Comparison of ENCODE assay signal across 8 mouse cellular contexts in genomic region chr2:69826380-69826779, GRCm38 (mm10). TPM values are rescaled to one million over a fixed set of nuclear protein-coding genes. Genes with fewer than 3 reads are reported as not detected.
DNase-seq lines count a peak whose midpoint lies in the region; TF ChIP-seq lines count a peak whose summit lies in the region.

No protein-coding gene starts in this region.

- no peak for TF ChIP-seq CTCF in brain, embryonic 14.5 days (IDR thresholded peaks at IDR 0.05; ENCODE audit: borderline replicate concordance, extremely low read depth, insufficient read depth, insufficient read length)

- peak; percentile 26 to 34 for DNase-seq in heart, adult 9 months (ENCODE audit: low spot score in 2 of 2)
- no peak for DNase-seq in heart, postnatal 36 days
- DNase-seq in brain, embryonic 14.5 days (ENCODE audit: low read depth) = peak; percentile 55
- peak; percentile 25 for DNase-seq in embryo, embryonic 11 days
- DNase-seq in kidney, postnatal 14 days = peak; percentile 44
- no peak for DNase-seq in spleen, postnatal 14 days (ENCODE audit: low spot score in 2 of 2)
- no peak for DNase-seq in gastrocnemius, postnatal 36 days
- DNase-seq in urinary bladder, postnatal 36 days (ENCODE audit: low spot score in 2 of 2) = no peak

- TF ChIP-seq POLR2A in brain, embryonic 14.5 days (IDR thresholded peaks at IDR 0.05; ENCODE audit: borderline replicate concordance, extremely low read depth, insufficient read depth, insufficient read length, poor library complexity, severe bottlenecking) = no peak

- intact Hi-C loops in heart, postnatal 36 days (cut with DNase I) = no loop called here
- intact Hi-C loops in gastrocnemius, postnatal 36 days (cut with DNase I) = no loop called here

RNA-seq across cellular contexts. Expression of gene Klhl23, which starts 4.6 kb away (rescaled TPM):
- 10 to 100 TPM; 36.4 to 38.9 TPM for total RNA-seq in heart, postnatal 36 days (2021)
- 39.4 and 56.3 TPM in 2 replicates for polyA plus RNA-seq in brain, embryonic 14.5 days (2012; rRNA removed)
- 10 to 100 TPM; 15.0 to 18.2 TPM for total RNA-seq in gastrocnemius, postnatal 36 days (2021)

RNA-seq across cellular contexts. Expression of gene Ssb, which starts 35.0 kb away (rescaled TPM):
- total RNA-seq in heart, postnatal 36 days (2021) = 10 to 100 TPM; 61.7 to 68.2 TPM
- polyA plus RNA-seq in brain, embryonic 14.5 days (2012; rRNA removed) = 119 and 122 TPM in 2 replicates
- total RNA-seq in gastrocnemius, postnatal 36 days (2021) = 10 to 100 TPM; 44.2 to 61.3 TPM

RNA-seq across cellular contexts. Expression of gene Phospho2, which starts 37.0 kb away (rescaled TPM):
- 10 to 100 TPM; 22.7 to 24.1 TPM for total RNA-seq in heart, postnatal 36 days (2021)
- polyA plus RNA-seq in brain, embryonic 14.5 days (2012; rRNA removed) = 46.7 and 51.7 TPM in 2 replicates
- 10 to 100 TPM; 16.6 to 17.0 TPM for total RNA-seq in gastrocnemius, postnatal 36 days (2021)

RNA-seq across cellular contexts. Expression of gene Ccdc173, which starts 37.0 kb away (rescaled TPM):
- total RNA-seq in heart, postnatal 36 days (2021) = under 1 TPM; 0.36 to 0.65 TPM
- polyA plus RNA-seq in brain, embryonic 14.5 days (2012; rRNA removed) = 2.1 and 3.5 TPM in 2 replicates
- under 1 TPM; 0.33 to 0.44 TPM for total RNA-seq in gastrocnemius, postnatal 36 days (2021)

RNA-seq across cellular contexts. Expression of gene Mettl5, which starts 59.0 kb away (rescaled TPM):
- 10 to 100 TPM; 20.8 to 25.3 TPM for total RNA-seq in heart, postnatal 36 days (2021)
- 8.9 and 9.4 TPM in 2 replicates for polyA plus RNA-seq in brain, embryonic 14.5 days (2012; rRNA removed)
- total RNA-seq in gastrocnemius, postnatal 36 days (2021) = 10 to 100 TPM; 15.7 to 17.2 TPM

Comparison
In these comparisons a context has a peak if more than half of its experiments do, and no peak if none do; other contexts are left out.
1. DNase-seq: peak in heart, adult 9 months (2 of 2), brain, embryonic 14.5 days (single experiment), embryo, embryonic 11 days (single experiment) and kidney, postnatal 14 days (single experiment); none in heart, postnatal 36 days (0 of 2), spleen, postnatal 14 days (0 of 2), gastrocnemius, postnatal 36 days (0 of 2) and urinary bladder, postnatal 36 days (0 of 2).